Mouse (Mus musculus) frontal cortex, postnatal 10 days (tissue): ENCODE results near the gene Large2.

ENCODE experiments used
- DNase-seq, 2 experiments: peaks; one replicate each; pipeline ENCODE4 v3.0.0; 2022; ENCODE audit warnings: low spot score in 2 of 2, mixed read lengths in 1 of 2

Gene Large2

GRCm38 (mm10) chr2:92390206-92390930, 15.7 kb upstream of the Large2 start:
- no peak for DNase-seq

GRCm38 (mm10) chr2:92389645-92390044, 15.0 kb upstream of the Large2 start:
- no peak for DNase-seq

GRCm38 (mm10) chr2:92388891-92389641, 14.4 kb upstream of the Large2 start:
- DNase-seq = peak; percentile 91 to 94

GRCm38 (mm10) chr2:92388081-92388517, 13.4 kb upstream of the Large2 start:
- no peak for DNase-seq

- DNase-seq = no peak
Observed at GRCm38 (mm10) chr2:92387646-92388045, 13.0 kb upstream of the Large2 start.

GRCm38 (mm10) chr2:92386821-92387570, 12.3 kb upstream of the Large2 start:
- DNase-seq = no peak

- DNase-seq = no peak
Observed at GRCm38 (mm10) chr2:92385113-92386051, 10.7 kb upstream of the Large2 start.

GRCm38 (mm10) chr2:92384101-92384500, 9.4 kb upstream of the Large2 start:
- no peak for DNase-seq

- DNase-seq = no peak
Observed at GRCm38 (mm10) chr2:92382759-92383158, 8.1 kb upstream of the Large2 start.

GRCm38 (mm10) chr2:92381901-92382588, 7.4 kb upstream of the Large2 start, which contains the start of gene 1700029I15Rik:
1700029I15Rik (plus strand) TSS chr2:92382538.
- no peak for DNase-seq

GRCm38 (mm10) chr2:92381161-92381560, 6.5 kb upstream of the Large2 start:
- DNase-seq = no peak

- DNase-seq = no peak
Observed at GRCm38 (mm10) chr2:92380495-92381050, 5.9 kb upstream of the Large2 start.

GRCm38 (mm10) chr2:92379783-92380494, 5.3 kb upstream of the Large2 start:
- DNase-seq = no peak

GRCm38 (mm10) chr2:92377320-92377719, 2.7 kb upstream of the Large2 start:
- DNase-seq = no peak

- DNase-seq = no peak
Observed at GRCm38 (mm10) chr2:92376300-92376699, 1.6 kb upstream of the Large2 start.

- no peak for DNase-seq
Observed at GRCm38 (mm10) chr2:92375788-92376187, 1.1 kb upstream of the Large2 start.

GRCm38 (mm10) chr2:92375099-92375623, 492 bp upstream of the Large2 start:
- DNase-seq = peak; percentile 94 to 96

GRCm38 (mm10) chr2:92373437-92373813, 1.2 kb downstream of the Large2 start:
- DNase-seq = no peak

- DNase-seq = peak in 1 of 2 experiments; percentile 21
Observed at GRCm38 (mm10) chr2:92372767-92373436, 1.8 kb downstream of the Large2 start.
